Mouse (Mus musculus): ENCODE measurements around the gene Camsap2. TPM values are rescaled to one million over a fixed set of nuclear protein-coding genes. Genes with fewer than 3 reads are reported as not detected.

Camsap2 gene
- polyA plus RNA-seq, 2 experiments: 8.8 to 10.3 TPM

- ATAC-seq (ENCODE audit: insufficient read depth) (no peak), DNase-seq (ENCODE audit: low read depth in 3 of 3, low spot score in 3 of 3) (no peak)
- TF ChIP-seq EP300 (IDR thresholded peaks at IDR 0.05; ENCODE audit: low read depth): no peak
- no peak for TF ChIP-seq CTCF (IDR thresholded peaks at IDR 0.05; ENCODE audit: low read depth)
- H3K4me3 ChIP-seq (ENCODE audit: insufficient read depth in 1 of 2, low read depth in 2 of 2, low read length in 2 of 2): no peak overlapping the region
- H3K27me3 ChIP-seq (ENCODE audit: control insufficient read depth, insufficient read depth, low read length): no peaks in the 10 kb centered on the region
- no peak overlapping the region for H3K9ac ChIP-seq (replicated peaks)
- 90% methylated on average over 10 of the region's 10 CpGs for WGBS (ENCODE audit: insufficient replicate concordance)
- H3K4me1 ChIP-seq (replicated peaks; ENCODE audit: control insufficient read depth in 2 of 2, insufficient read depth in 2 of 2, low read length in 1 of 2): no peaks in the 10 kb centered on the region
- H3K9me3 ChIP-seq (ENCODE audit: control insufficient read depth, low read length): no peaks in the 10 kb centered on the region
- peaks cover 27% of the 10 kb centered on the region for H3K36me3 ChIP-seq (replicated peaks; ENCODE audit: control insufficient read depth, insufficient read depth, low read depth)
- H3K27ac ChIP-seq: no peak overlapping the region
- H3K4me2 ChIP-seq (ENCODE audit: low read depth): no peak overlapping the region
Measured at GRCm38 (mm10) chr1:136334743-136335142, 11.2 kb downstream of the Camsap2 start.

DNA sequence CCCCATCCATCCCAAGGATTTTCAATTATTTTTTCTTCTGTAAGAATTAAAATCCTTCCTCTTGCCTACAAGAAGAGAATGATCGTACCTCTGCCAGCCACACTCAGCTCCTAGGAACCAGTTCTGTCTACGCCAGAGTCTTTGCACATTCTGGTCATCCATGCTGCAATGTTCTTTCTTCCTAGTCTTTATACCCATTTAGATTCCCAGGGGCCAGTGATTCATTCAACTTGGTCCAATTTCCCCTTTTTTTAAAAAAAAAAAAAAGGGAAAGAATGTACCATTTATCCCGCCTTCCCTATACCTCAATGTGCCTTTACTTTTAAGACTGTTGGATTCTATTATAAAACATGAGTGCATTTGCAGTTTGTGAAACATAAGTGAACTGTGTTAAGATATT, 12.4 kb downstream of the Camsap2 start:
- H3K27me3 ChIP-seq (ENCODE audit: control insufficient read depth, insufficient read depth, low read length): no peaks in the 10 kb centered on the region

DNA sequence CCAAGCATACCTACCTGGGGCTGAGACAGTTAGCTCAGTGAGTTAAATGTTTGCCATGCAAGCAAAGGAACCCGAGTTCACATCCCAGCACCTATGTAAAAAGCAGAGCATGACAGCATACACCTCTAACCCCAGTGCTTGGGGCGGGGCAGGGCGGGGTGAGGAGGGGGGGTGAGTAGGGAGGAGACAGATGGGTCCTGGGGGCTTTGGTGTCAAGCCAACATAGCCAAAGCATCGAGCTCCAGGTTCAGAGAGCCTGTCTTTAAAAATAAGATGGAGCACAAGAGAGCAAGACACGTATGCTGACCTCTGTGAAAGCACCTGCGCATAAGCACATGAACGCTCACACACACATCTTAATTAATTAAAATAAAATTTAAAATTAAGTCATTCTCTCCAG, 12.8 kb downstream of the Camsap2 start:
- WGBS (ENCODE audit: insufficient replicate concordance): 83% methylated on average over 7 of the region's 7 CpGs
- H3K27me3 ChIP-seq (ENCODE audit: control insufficient read depth, insufficient read depth, low read length): no peaks in the 10 kb centered on the region
- H3K9ac ChIP-seq (replicated peaks): no peak overlapping the region
- ATAC-seq (ENCODE audit: insufficient read depth) (no peak), DNase-seq (ENCODE audit: low read depth in 3 of 3, low spot score in 3 of 3) (no peak)
- no peaks in the 10 kb centered on the region for H3K4me1 ChIP-seq (replicated peaks; ENCODE audit: control insufficient read depth in 2 of 2, insufficient read depth in 2 of 2, low read length in 1 of 2)
- H3K36me3 ChIP-seq (replicated peaks; ENCODE audit: control insufficient read depth, insufficient read depth, low read depth): peaks cover 25% of the 10 kb centered on the region
- H3K4me2 ChIP-seq (ENCODE audit: low read depth): no peak overlapping the region
- no peak overlapping the region for H3K4me3 ChIP-seq (ENCODE audit: insufficient read depth in 1 of 2, low read depth in 2 of 2, low read length in 2 of 2)
- H3K9me3 ChIP-seq (ENCODE audit: control insufficient read depth, low read length): no peaks in the 10 kb centered on the region
- TF ChIP-seq CTCF (IDR thresholded peaks at IDR 0.05; ENCODE audit: low read depth) (no peak), EP300 (IDR thresholded peaks at IDR 0.05; ENCODE audit: low read depth) (no peak)
- H3K27ac ChIP-seq: no peak overlapping the region

More for the DNA sequence above, 12.4 kb downstream of the Camsap2 start:
- Histone ChIP-seq H3K4me2 (ENCODE audit: low read depth) (no peak overlapping the region), H3K9me3 (ENCODE audit: control insufficient read depth, low read length) (no peaks in the 10 kb centered on the region), H3K27ac (no peak overlapping the region), H3K36me3 (replicated peaks; ENCODE audit: control insufficient read depth, insufficient read depth, low read depth) (peaks cover 22% of the 10 kb centered on the region), H3K4me1 (replicated peaks; ENCODE audit: control insufficient read depth in 2 of 2, insufficient read depth in 2 of 2, low read length in 1 of 2) (no peaks in the 10 kb centered on the region), H3K4me3 (ENCODE audit: insufficient read depth in 1 of 2, low read depth in 2 of 2, low read length in 2 of 2) (no peak overlapping the region), H3K9ac (replicated peaks) (no peak overlapping the region)
- no peak for ATAC-seq (ENCODE audit: insufficient read depth)
- TF ChIP-seq CTCF (IDR thresholded peaks at IDR 0.05; ENCODE audit: low read depth) (no peak), EP300 (IDR thresholded peaks at IDR 0.05; ENCODE audit: low read depth) (no peak)
- no peak for DNase-seq (ENCODE audit: low read depth in 3 of 3, low spot score in 3 of 3)
- WGBS (ENCODE audit: insufficient replicate concordance): 89% methylated on average over 3 of the region's 3 CpGs

- H3K4me1 ChIP-seq (replicated peaks; ENCODE audit: control insufficient read depth in 2 of 2, insufficient read depth in 2 of 2, low read length in 1 of 2): no peaks in the 10 kb centered on the region
- WGBS (ENCODE audit: insufficient replicate concordance): 90% methylated on average over 4 of the region's 4 CpGs
- no peaks in the 10 kb centered on the region for H3K9me3 ChIP-seq (ENCODE audit: control insufficient read depth, low read length)
- peaks cover 29% of the 10 kb centered on the region for H3K36me3 ChIP-seq (replicated peaks; ENCODE audit: control insufficient read depth, insufficient read depth, low read depth)
- no peak overlapping the region for H3K27ac ChIP-seq
- TF ChIP-seq CTCF (IDR thresholded peaks at IDR 0.05; ENCODE audit: low read depth): no peak
- no peak for TF ChIP-seq EP300 (IDR thresholded peaks at IDR 0.05; ENCODE audit: low read depth)
- no peak overlapping the region for H3K4me3 ChIP-seq (ENCODE audit: insufficient read depth in 1 of 2, low read depth in 2 of 2, low read length in 2 of 2)
- no peak for DNase-seq (ENCODE audit: low read depth in 3 of 3, low spot score in 3 of 3)
- no peak overlapping the region for H3K9ac ChIP-seq (replicated peaks)
- ATAC-seq (ENCODE audit: insufficient read depth): no peak
- no peaks in the 10 kb centered on the region for H3K27me3 ChIP-seq (ENCODE audit: control insufficient read depth, insufficient read depth, low read length)
- no peak overlapping the region for H3K4me2 ChIP-seq (ENCODE audit: low read depth)
Measured at GRCm38 (mm10) chr1:136331836-136332235, 14.1 kb downstream of the Camsap2 start.

DNA sequence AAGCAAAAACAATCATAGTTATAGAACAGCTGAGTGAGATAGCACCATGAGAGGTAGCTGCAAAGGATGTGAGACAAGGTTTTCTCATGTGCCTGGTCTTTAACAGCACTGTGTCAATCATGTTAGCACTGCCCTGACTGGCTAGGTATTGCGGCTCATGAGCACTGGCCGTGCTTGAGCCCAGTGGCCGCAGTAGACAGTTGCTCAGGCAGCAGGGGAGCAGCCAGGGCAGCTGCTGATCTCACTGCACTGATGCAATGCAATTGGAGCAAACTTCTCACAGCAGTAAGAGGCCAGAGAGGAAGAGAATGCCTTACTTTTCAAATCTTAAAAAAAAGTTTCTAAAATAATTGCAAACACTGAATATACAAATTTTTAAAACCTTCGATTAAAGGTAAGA, 16.5 kb downstream of the Camsap2 start:
- no peak overlapping the region for H3K4me3 ChIP-seq (ENCODE audit: insufficient read depth in 1 of 2, low read depth in 2 of 2, low read length in 2 of 2)
- H3K27me3 ChIP-seq (ENCODE audit: control insufficient read depth, insufficient read depth, low read length): no peaks in the 10 kb centered on the region
- WGBS (ENCODE audit: insufficient replicate concordance): 79% methylated on average over 4 of the region's 4 CpGs
- no peak overlapping the region for H3K27ac ChIP-seq
- peaks cover 0 to 2% of the 10 kb centered on the region in 2 experiments; a peak in 1 of 4 replicates for H3K4me1 ChIP-seq (replicated peaks; ENCODE audit: control insufficient read depth in 2 of 2, insufficient read depth in 2 of 2, low read length in 1 of 2)
- no peaks in the 10 kb centered on the region for H3K9me3 ChIP-seq (ENCODE audit: control insufficient read depth, low read length)
- H3K4me2 ChIP-seq (ENCODE audit: low read depth): no peak overlapping the region
- H3K36me3 ChIP-seq (replicated peaks; ENCODE audit: control insufficient read depth, insufficient read depth, low read depth): peaks cover 32% of the 10 kb centered on the region
- no peak for ATAC-seq (ENCODE audit: insufficient read depth)
- no peak for DNase-seq (ENCODE audit: low read depth in 3 of 3, low spot score in 3 of 3)
- TF ChIP-seq EP300 (IDR thresholded peaks at IDR 0.05; ENCODE audit: low read depth) (no peak), CTCF (IDR thresholded peaks at IDR 0.05; ENCODE audit: low read depth) (no peak)
- no peak overlapping the region for H3K9ac ChIP-seq (replicated peaks)

Data from liver, embryonic 14.5 days (tissue).